Mouse (Mus musculus): ENCODE measurements around the gene Yju2. TPM values are rescaled to one million over a fixed set of nuclear protein-coding genes. Genes with fewer than 3 reads are reported as not detected.

Yju2 gene
- total and polyA plus RNA-seq, 3 experiments, result 10.7 to 14.4 (median 12.9) TPM

GRCm38 (mm10) chr17:55957726-55958583 lies 944 bp upstream of the Yju2 start:
- no peaks in the 10 kb centered on the region for H3K27me3 ChIP-seq (replicated peaks)
- peak overlapping the region; percentile 69 for H3K9ac ChIP-seq (ENCODE audit: insufficient read depth, low read depth)
- peaks cover 31 to 60% of the 10 kb centered on the region in 2 experiments for H3K4me1 ChIP-seq (ENCODE audit: control insufficient read depth in 1 of 2, insufficient read depth in 2 of 2)
- dilution Hi-C loops (cut with MboI; ENCODE audit: extremely low pct_ligation_motif_present, extremely low pct_unique_long_range_greater_than_20kb, low sequenced_read_pairs) (no loop called here), in situ Hi-C loops (cut with MboI; ENCODE audit: low pct_ligation_motif_present, low pct_unique_long_range_greater_than_20kb, low sequenced_read_pairs) (loop anchor here (10.0 kb wide), 1 partner anchor 63 kb away; the partner anchor contains the start of gene Zfp959)
- H3K4me3 ChIP-seq (replicated peaks in 1 of 3; ENCODE audit: low read depth in 2 of 3, low read length in 2 of 3, poor library complexity in 1 of 3), result peak overlapping the region; percentile 45 to 59 (median 59)
- peaks cover 36% of the 10 kb centered on the region for H3K79me2 ChIP-seq (replicated peaks; ENCODE audit: control insufficient read depth, extremely low read depth, insufficient read depth, poor library complexity, severe bottlenecking)
- H3K9me3 ChIP-seq (replicated peaks; ENCODE audit: low read length), result no peaks in the 10 kb centered on the region
- H3K36me3 ChIP-seq (replicated peaks in 1 of 2; ENCODE audit: control insufficient read depth in 1 of 2, insufficient read depth in 1 of 2, low read length in 1 of 2), result peaks cover 47 to 62% of the 10 kb centered on the region in 2 experiments
- H3K4me2 ChIP-seq (ENCODE audit: insufficient read depth, low read depth, poor library complexity, severe bottlenecking), result peak overlapping the region; percentile 91
- peak overlapping the region; percentile 89; the same call in 1 of the 2 replicates for H3K27ac ChIP-seq (ENCODE audit: insufficient read depth, low read depth)
- no peak for DNase-seq (ENCODE audit: extremely low read depth)
- peak; percentile 70 for TF ChIP-seq ZNF384 (IDR thresholded peaks at IDR 0.05; ENCODE audit: low read depth, low read length)
- TF ChIP-seq HCFC1 (IDR thresholded peaks at IDR 0.05; ENCODE audit: low read depth, low read length), result no peak

GRCm38 (mm10) chr17:55958584-55958886 lies 364 bp upstream of the Yju2 start:
- TF ChIP-seq E2F4 (IDR thresholded peaks at IDR 0.05; ENCODE audit: insufficient replicate concordance, low read depth, low read length) (no peak), KAT2A (IDR thresholded peaks at IDR 0.05; ENCODE audit: insufficient replicate concordance, low read length) (no peak), PAX5 (IDR thresholded peaks at IDR 0.05; ENCODE audit: low read length) (no peak), RAD21 (IDR thresholded peaks at IDR 0.05; ENCODE audit: low read depth, low read length) (no peak), CHD2 (IDR thresholded peaks at IDR 0.05; ENCODE audit: low read length) (no peak), IRF4 (IDR thresholded peaks at IDR 0.05; ENCODE audit: low read depth, low read length) (no peak), EP300 (IDR thresholded peaks at IDR 0.05; ENCODE audit: low read length) (no peak), NELFE (IDR thresholded peaks at IDR 0.05; ENCODE audit: low read depth, low read length) (no peak), ZNF384 (IDR thresholded peaks at IDR 0.05; ENCODE audit: low read depth, low read length) (no peak), USF2 (conservative IDR thresholded peaks at IDR 0.05; ENCODE audit: low read depth, low read length) (no peak)
- dilution Hi-C loops (cut with MboI; ENCODE audit: extremely low pct_ligation_motif_present, extremely low pct_unique_long_range_greater_than_20kb, low sequenced_read_pairs), result no loop called here

More at GRCm38 (mm10) chr17:55958584-55958886, 364 bp upstream of the Yju2 start:
- no peak for DNase-seq (ENCODE audit: extremely low read depth)
- H3K4me1 ChIP-seq (ENCODE audit: control insufficient read depth in 1 of 2, insufficient read depth in 2 of 2), result peaks cover 31 to 60% of the 10 kb centered on the region in 2 experiments
- H3K36me3 ChIP-seq (replicated peaks in 1 of 2; ENCODE audit: control insufficient read depth in 1 of 2, insufficient read depth in 1 of 2, low read length in 1 of 2), result peaks cover 52 to 68% of the 10 kb centered on the region in 2 experiments
- H3K79me2 ChIP-seq (replicated peaks; ENCODE audit: control insufficient read depth, extremely low read depth, insufficient read depth, poor library complexity, severe bottlenecking), result peaks cover 32% of the 10 kb centered on the region
- H3K27ac ChIP-seq (ENCODE audit: insufficient read depth, low read depth), result peak overlapping the region; percentile 89; the same call in 1 of the 2 replicates
- H3K9ac ChIP-seq (ENCODE audit: insufficient read depth, low read depth), result peak overlapping the region; percentile 69
- no peaks in the 10 kb centered on the region for H3K9me3 ChIP-seq (replicated peaks; ENCODE audit: low read length)
- H3K4me3 ChIP-seq (replicated peaks in 1 of 3; ENCODE audit: low read depth in 2 of 3, low read length in 2 of 3, poor library complexity in 1 of 3), result peak overlapping the region; percentile 45 to 59 (median 59)
- in situ Hi-C loops (cut with MboI; ENCODE audit: low pct_ligation_motif_present, low pct_unique_long_range_greater_than_20kb, low sequenced_read_pairs), result loop anchor here (10.0 kb wide), 1 partner anchor 64 kb away; the partner anchor contains the start of gene Zfp959
- no peaks in the 10 kb centered on the region for H3K27me3 ChIP-seq (replicated peaks)
- peak overlapping the region; percentile 91 for H3K4me2 ChIP-seq (ENCODE audit: insufficient read depth, low read depth, poor library complexity, severe bottlenecking)
